24 mouse cellular contexts compared by ENCODE assay signal in the genomic region with DNA sequence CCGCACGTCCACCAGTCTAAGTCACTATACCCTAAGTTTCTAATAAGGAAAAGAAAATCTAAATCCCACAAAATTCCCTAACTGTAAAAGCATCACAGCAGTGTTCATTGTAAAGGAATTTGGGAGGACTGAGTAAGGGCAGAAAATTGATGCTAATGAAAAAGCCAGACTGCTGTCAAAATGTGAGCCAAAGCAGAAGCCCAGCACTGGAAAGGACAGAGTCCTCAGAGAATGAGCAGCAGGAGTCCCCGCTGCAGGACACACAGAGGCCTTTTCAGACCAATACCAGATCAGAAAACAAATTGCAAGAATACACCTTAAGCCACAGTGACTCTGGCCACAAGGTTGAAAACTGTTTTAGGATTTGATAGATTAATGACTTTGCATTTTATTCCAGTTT.
DNase-seq lines count a peak whose midpoint lies in the region; ATAC-seq and TF ChIP-seq lines count a peak whose summit lies in the region.
"Had no signal": no experiment of that assay in that cellular context is flagged by ENCODE, and none has a peak within 500 bp of the region (broad histone marks: within the 10 kb centered on the region; RNA-seq: fewer than 3 reads in every experiment).

No protein-coding gene starts in this region.

- no peaks in the 10 kb centered on the region for H3K27me3 ChIP-seq in stomach, embryonic 15.5 days (replicated peaks)
- no peaks in the 10 kb centered on the region for H3K27me3 ChIP-seq in stomach, postnatal 0 days (ENCODE audit: control insufficient read depth, insufficient read depth, low read length)
- H3K27me3 ChIP-seq in embryonic facial prominence, embryonic 10.5 days (replicated peaks; ENCODE audit: low read depth, poor library complexity, severe bottlenecking), result no peaks in the 10 kb centered on the region
- H3K27me3 ChIP-seq in forebrain, embryonic 16.5 days (replicated peaks; ENCODE audit: control insufficient read depth, insufficient read depth, low read length), result no peaks in the 10 kb centered on the region
- H3K27me3 ChIP-seq: embryonic facial prominence, embryonic 13.5 days; embryonic facial prominence, embryonic 15.5 days; forebrain, embryonic 12.5 days; Patski had no signal

- ATAC-seq in stomach, embryonic 15.5 days (ENCODE audit: insufficient read depth, low FRiP score, low read depth), result peak; percentile 66; the same call in 1 of the 2 replicates
- no peak for ATAC-seq in stomach, postnatal 0 days (ENCODE audit: low FRiP score, low TSS enrichment)
- ATAC-seq in forebrain, embryonic 16.5 days, result no peak
- ATAC-seq: activated CD4-positive, CD25-positive, alpha-beta regulatory T cell, adult 4 months; forebrain, embryonic 14.5 days; forebrain, postnatal 0 days; Patski had no signal

- no peak overlapping the region for H3K4me2 ChIP-seq in stomach, embryonic 15.5 days
- no peak overlapping the region for H3K4me2 ChIP-seq in stomach, postnatal 0 days (replicated peaks; ENCODE audit: low read depth)
- no peak overlapping the region for H3K4me2 ChIP-seq in forebrain, embryonic 16.5 days (ENCODE audit: low read length)
- H3K4me2 ChIP-seq: embryonic facial prominence, embryonic 13.5 days; embryonic facial prominence, embryonic 15.5 days; forebrain, embryonic 12.5 days had no signal

- no peak overlapping the region for H3K9ac ChIP-seq in stomach, embryonic 15.5 days
- H3K9ac ChIP-seq in stomach, postnatal 0 days (ENCODE audit: low read length), result no peak overlapping the region
- H3K9ac ChIP-seq in forebrain, embryonic 16.5 days (replicated peaks; ENCODE audit: low read depth, low read length), result no peak overlapping the region
- H3K9ac ChIP-seq: embryonic facial prominence, embryonic 13.5 days; embryonic facial prominence, embryonic 15.5 days; forebrain, embryonic 12.5 days; forebrain, postnatal 0 days had no signal

- intact Hi-C loops in heart, postnatal 10 days (cut with DNase I), result no loop called here
- intact Hi-C loops in heart, postnatal 25 days (cut with DNase I), result no loop called here

- no peak for TF ChIP-seq CTCF in stomach, postnatal 0 days (IDR thresholded peaks at IDR 0.05; ENCODE audit: low read depth)
- no peak for TF ChIP-seq CTCF in embryonic fibroblast, embryonic 13.5 days (IDR thresholded peaks at IDR 0.05; ENCODE audit: borderline replicate concordance, insufficient read depth, low read length)

- H3K9me3 ChIP-seq in stomach, embryonic 15.5 days, result no peaks in the 10 kb centered on the region
- no peaks in the 10 kb centered on the region for H3K9me3 ChIP-seq in stomach, postnatal 0 days (ENCODE audit: control insufficient read depth, low read length)
- H3K9me3 ChIP-seq in embryonic facial prominence, embryonic 10.5 days, result no peaks in the 10 kb centered on the region
- no peaks in the 10 kb centered on the region for H3K9me3 ChIP-seq in forebrain, embryonic 16.5 days (ENCODE audit: control insufficient read depth, low read length)
- H3K9me3 ChIP-seq: embryonic facial prominence, embryonic 13.5 days; embryonic facial prominence, embryonic 15.5 days; forebrain, embryonic 12.5 days had no signal

- DNase-seq in heart, postnatal 10 days, result peak; percentile 27 to 37
- no peak for DNase-seq in heart, postnatal 25 days (ENCODE audit: low spot score)
- no peak for DNase-seq in stomach, postnatal 0 days (ENCODE audit: low spot score)
- peak; percentile 11 for DNase-seq in embryonic facial prominence, embryonic 10.5 days (ENCODE audit: low spot score)
- no peak for DNase-seq in adrenal gland, postnatal 25 days
- DNase-seq: adrenal gland, adult 8-10 months; adrenal gland, postnatal 14 days; cerebellum, adult 11 months; cerebellum, adult 18-20 months; cerebellum, adult 8-10 months; cerebellum, adult 9-11 months; cerebellum, postnatal 14 days; cerebellum, postnatal 36 days; embryo, embryonic 11 days; forebrain, postnatal 0 days had no signal

- no peaks in the 10 kb centered on the region for H3K4me1 ChIP-seq in stomach, embryonic 15.5 days
- H3K4me1 ChIP-seq in stomach, postnatal 0 days (replicated peaks; ENCODE audit: control insufficient read depth, insufficient read depth), result no peaks in the 10 kb centered on the region
- H3K4me1 ChIP-seq in embryonic facial prominence, embryonic 10.5 days, result no peaks in the 10 kb centered on the region
- H3K4me1 ChIP-seq in embryonic fibroblast, embryonic 13.5 days (ENCODE audit: control insufficient read depth, insufficient read depth, low read length), result peaks cover 5% of the 10 kb centered on the region
- no peaks in the 10 kb centered on the region for H3K4me1 ChIP-seq in forebrain, embryonic 16.5 days (replicated peaks; ENCODE audit: control insufficient read depth, insufficient read depth, low read length)
- H3K4me1 ChIP-seq: embryonic facial prominence, embryonic 13.5 days; embryonic facial prominence, embryonic 15.5 days; forebrain, embryonic 12.5 days had no signal

- TF ChIP-seq EP300 in stomach, postnatal 0 days (optimal IDR thresholded peaks at IDR 0.05), result no peak

- H3K4me3 ChIP-seq in stomach, embryonic 15.5 days (replicated peaks), result no peak overlapping the region
- H3K4me3 ChIP-seq in stomach, postnatal 0 days (ENCODE audit: low read depth, low read length), result no peak overlapping the region
- no peak overlapping the region for H3K4me3 ChIP-seq in embryonic facial prominence, embryonic 10.5 days
- no peak overlapping the region for H3K4me3 ChIP-seq in embryonic fibroblast, embryonic 13.5 days (ENCODE audit: insufficient read depth, low read length)
- no peak overlapping the region for H3K4me3 ChIP-seq in forebrain, embryonic 16.5 days (replicated peaks; ENCODE audit: low read length)
- H3K4me3 ChIP-seq: embryonic facial prominence, embryonic 13.5 days; embryonic facial prominence, embryonic 15.5 days; forebrain, embryonic 12.5 days had no signal

- 0 out of 2 replicates have a peak, but pooled peaks cover 2% of the 10 kb centered on the region for H3K36me3 ChIP-seq in stomach, embryonic 15.5 days
- no peaks in the 10 kb centered on the region for H3K36me3 ChIP-seq in stomach, postnatal 0 days (ENCODE audit: control insufficient read depth, insufficient read depth, low read length)
- H3K36me3 ChIP-seq in embryonic facial prominence, embryonic 10.5 days (replicated peaks), result no peaks in the 10 kb centered on the region
- no peaks in the 10 kb centered on the region for H3K36me3 ChIP-seq in forebrain, embryonic 16.5 days (ENCODE audit: control insufficient read depth, insufficient read depth)
- H3K36me3 ChIP-seq: embryonic facial prominence, embryonic 13.5 days; embryonic facial prominence, embryonic 15.5 days; forebrain, embryonic 12.5 days had no signal

- WGBS in stomach, embryonic 15.5 days, result 61% methylated on average over 3 of the region's 3 CpGs
- WGBS in stomach, postnatal 0 days, result 74% methylated on average over 3 of the region's 3 CpGs
- 85% methylated on average over 3 of the region's 3 CpGs for WGBS in embryonic facial prominence, embryonic 10.5 days
- WGBS in forebrain, embryonic 16.5 days, result 88% methylated on average over 3 of the region's 3 CpGs

- no peak for TF ChIP-seq POLR2A in embryonic fibroblast, embryonic 13.5 days (IDR thresholded peaks at IDR 0.05; ENCODE audit: low read depth, low read length)

- H3K27ac ChIP-seq in stomach, embryonic 15.5 days, result no peak overlapping the region
- no peak overlapping the region for H3K27ac ChIP-seq in stomach, postnatal 0 days (replicated peaks)
- no peak overlapping the region for H3K27ac ChIP-seq in embryonic facial prominence, embryonic 10.5 days (replicated peaks)
- H3K27ac ChIP-seq in embryonic fibroblast, embryonic 13.5 days (ENCODE audit: insufficient read depth, low read length), result peak overlapping the region; percentile 92
- no peak overlapping the region for H3K27ac ChIP-seq in forebrain, embryonic 16.5 days (ENCODE audit: low read length)
- H3K27ac ChIP-seq: embryonic facial prominence, embryonic 13.5 days; embryonic facial prominence, embryonic 15.5 days; forebrain, embryonic 12.5 days had no signal

Comparison
In these comparisons a context has a peak if more than half of its experiments do, and no peak if none do; other contexts are left out.
1. DNase-seq: peak in heart, postnatal 10 days (2 of 2) and embryonic facial prominence, embryonic 10.5 days (single experiment); none in heart, postnatal 25 days (single experiment), stomach, postnatal 0 days (single experiment) and adrenal gland, postnatal 25 days (single experiment).